Mouse (Mus musculus) adrenal gland, adult 18-20 months (tissue): Measurements from ENCODE around the gene Cnpy3. TPM values are rescaled to one million over a fixed set of nuclear protein-coding genes. Genes with fewer than 3 reads are reported as not detected.

ENCODE experiments used
- DNase-seq, 2 experiments: peaks; one replicate each; pipeline ENCODE4 v3.0.0; 2021 to 2022; ENCODE audit warnings: low spot score in 2 of 2
- total RNA-seq, 2 experiments: library from RNA; stranded (reverse); gene quantifications; 1 replicate in 1 of 2; 2 replicates in 1 of 2; pipeline ENCODE4 v1.2.3; 2021

Gene Cnpy3
- total RNA-seq, 2 experiments from 2014 or later: 44.8 to 55.9 TPM

GRCm38 (mm10) chr17:46724477-46725084, 27.4 kb downstream of the Cnpy3 start:
- no peak for DNase-seq

DNA sequence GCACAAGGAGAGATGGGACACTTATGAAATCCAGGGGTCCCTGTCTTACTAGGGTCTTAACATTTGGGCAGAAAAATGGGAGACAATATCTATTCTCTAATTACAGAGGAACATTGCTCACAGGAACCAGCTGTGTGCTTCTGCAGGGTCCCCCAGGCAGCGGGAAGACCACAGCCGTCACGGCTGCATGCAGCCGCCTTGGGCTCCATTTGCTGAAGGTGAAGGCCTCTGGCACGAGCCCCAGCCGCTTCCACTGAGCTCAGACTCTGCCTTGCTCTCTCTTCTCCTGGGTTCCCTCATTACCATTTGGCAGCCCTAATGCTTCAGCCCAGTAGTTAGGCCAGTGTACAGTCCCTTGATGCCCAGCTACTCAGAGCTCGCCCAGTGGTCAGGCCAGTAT, 30.9 kb downstream of the Cnpy3 start:
- no peak for DNase-seq

DNA sequence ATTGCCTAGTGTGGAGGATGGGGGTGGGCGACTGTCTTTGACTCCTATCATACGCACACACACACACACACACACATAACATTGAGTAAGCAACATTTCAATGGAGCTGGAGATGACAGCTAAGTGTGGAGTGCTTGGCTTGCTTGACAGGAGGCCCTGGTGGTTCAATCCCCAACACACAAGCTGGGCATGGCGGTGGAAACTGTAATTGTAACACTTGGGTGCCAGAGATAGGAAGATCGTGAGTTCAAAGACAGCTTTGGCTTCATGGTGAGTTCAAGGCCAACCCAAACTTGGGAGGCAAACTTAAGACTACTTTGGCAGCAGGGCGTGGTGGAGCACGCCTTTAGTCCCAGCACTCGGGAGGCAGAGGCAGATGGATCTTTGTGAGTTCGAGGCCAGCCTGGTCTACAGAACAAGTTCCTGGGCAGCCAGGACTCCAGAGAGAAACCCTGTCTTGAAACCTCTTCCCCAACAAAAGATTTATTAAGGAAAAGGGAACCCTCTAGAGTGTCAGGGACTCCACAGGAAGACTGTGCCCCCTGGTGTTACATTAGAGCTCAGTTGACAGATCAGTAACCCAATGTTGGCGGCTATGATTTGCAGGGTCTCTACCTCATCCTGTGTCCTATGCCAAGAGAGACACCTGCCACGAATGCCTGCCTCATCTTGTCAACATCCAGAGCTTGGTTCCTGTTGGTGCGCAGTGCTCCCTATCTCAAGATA, 37.1 kb downstream of the Cnpy3 start:
- no peak for DNase-seq

DNA sequence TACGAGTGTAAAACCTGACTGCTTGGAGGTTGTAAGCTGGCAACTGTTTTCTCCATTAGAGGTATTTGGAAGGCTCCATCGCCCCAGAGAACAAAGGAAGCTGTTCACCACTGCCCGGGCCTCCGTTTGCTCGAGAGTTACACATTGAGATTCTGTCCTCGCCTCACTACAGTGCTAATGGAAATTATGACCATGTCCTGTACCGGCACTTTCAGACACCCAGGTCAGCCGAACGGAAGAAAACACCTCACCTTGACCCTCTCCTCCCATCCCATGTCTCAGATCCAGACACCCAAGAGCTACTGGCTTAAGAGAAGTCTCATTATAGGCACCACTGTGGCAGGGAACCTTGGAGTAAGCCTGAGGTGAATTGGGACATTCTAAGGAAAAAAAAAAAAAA, 38.2 kb downstream of the Cnpy3 start:
- no peak for DNase-seq

- no peak for DNase-seq
These were observed 39.6 kb downstream of the Cnpy3 start for GRCm38 (mm10) chr17:46712442-46712841.

- peak; percentile 66 to 71 for DNase-seq
These were observed 40.3 kb downstream of the Cnpy3 start for GRCm38 (mm10) chr17:46711612-46712271.

GRCm38 (mm10) chr17:46710959-46711597, 40.9 kb downstream of the Cnpy3 start, which contains the start of gene Pex6:
Pex6 (plus strand) TSS chr17:46711463.
- peak; percentile 86 for DNase-seq

DNA sequence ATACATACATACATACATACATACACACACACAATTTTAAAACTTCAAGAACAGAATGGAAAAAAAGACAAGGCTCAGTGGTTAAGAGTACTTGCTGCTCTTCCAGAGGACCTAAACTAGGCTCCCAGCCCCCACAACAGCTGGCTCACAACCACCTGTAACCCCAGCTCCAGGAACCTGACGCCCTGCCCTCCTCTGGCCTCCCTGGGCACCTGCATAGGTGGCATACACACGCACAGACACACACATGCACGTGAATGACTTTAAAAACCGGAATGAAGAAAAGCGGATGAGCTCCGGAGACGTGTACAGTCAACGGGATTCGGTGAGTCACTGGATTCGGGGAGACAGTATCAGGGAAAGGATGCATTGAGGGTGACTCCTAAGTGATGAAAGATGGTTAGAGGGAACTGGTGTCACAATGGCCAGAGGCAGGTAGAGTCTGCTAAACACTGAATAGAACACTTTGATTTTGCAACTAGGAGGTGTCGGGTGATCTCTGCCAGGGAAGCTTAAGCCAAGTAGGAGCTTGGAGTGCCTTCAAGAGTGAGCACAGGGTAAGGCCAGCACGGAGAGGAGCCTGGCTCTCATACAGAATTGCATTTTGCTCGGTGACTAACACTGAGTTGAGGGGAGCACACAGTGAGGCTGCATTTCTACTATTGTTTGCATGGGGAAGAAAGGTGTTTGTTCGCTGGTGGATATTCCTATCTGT, 45.5 kb downstream of the Cnpy3 start:
- no peak for DNase-seq

- peak; percentile 90 for DNase-seq
These were observed 46.9 kb downstream of the Cnpy3 start, which contains the start of gene Ppp2r5d for GRCm38 (mm10) chr17:46704887-46705835. Ppp2r5d (minus strand) TSS chr17:46705111.

DNA sequence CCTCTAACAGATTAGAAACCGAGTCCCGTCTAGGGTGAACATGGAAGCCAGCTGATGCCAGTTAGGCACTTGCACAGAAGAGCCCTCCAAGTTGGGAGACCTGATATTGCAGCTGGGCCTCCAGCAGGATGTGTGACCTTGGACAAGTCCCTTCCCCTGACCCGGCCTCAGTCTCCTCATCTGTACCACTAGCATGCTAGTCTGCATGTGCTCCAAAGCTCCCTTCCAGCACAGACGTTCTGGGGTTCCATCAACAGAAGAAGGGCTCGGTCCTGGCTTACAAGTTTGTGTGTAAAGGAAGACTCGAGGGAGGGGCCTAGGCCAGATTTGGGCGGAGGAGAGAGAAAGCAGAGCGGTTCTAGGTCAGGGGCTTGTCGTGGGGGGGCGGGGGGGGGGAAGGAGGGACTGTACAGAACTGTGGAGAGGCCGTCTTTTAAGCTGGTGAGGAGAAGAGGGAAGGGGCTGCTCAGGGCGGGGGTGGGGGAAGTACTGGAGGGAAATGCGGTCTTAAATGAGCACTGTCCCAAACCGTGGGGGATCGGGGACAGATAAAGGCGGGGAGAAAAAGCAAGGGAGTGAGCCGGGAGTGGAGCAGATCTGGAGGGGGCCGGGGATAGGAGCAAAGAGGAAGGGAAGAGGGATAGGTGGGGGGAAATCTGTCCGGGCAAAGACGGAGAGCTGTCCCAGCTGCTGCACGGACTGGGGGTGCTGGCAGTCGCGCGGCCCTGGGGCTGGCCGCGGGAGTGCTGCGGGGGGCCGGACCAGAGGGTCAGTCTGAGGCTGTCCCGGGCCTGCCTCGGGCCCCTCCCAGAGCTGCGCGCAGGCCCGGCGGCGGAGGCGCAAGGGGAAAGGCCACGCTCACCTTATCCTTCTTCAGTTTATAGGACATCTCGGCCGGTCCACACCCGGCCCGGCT, 47.8 kb downstream of the Cnpy3 start:
- no peak for DNase-seq

DNA sequence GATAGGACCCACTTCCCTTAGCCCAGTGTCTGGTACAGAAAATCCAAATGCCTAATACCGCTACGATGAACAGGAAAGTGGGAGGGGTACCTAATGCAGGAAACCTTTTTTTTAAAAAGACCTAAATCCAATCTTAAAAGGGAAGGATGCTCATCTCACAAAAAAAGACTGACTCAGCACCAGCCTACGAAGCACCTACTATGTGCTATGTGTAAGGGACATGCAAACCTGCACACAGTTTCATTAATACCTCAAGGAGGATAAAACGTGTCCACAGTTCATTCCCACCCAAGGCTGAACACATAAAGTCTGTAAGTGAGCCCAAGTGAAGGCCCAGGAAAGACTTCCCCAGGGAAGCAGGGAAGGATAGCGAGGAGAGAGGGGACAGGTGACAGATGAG, 49.5 kb downstream of the Cnpy3 start:
- DNase-seq: no peak

DNA sequence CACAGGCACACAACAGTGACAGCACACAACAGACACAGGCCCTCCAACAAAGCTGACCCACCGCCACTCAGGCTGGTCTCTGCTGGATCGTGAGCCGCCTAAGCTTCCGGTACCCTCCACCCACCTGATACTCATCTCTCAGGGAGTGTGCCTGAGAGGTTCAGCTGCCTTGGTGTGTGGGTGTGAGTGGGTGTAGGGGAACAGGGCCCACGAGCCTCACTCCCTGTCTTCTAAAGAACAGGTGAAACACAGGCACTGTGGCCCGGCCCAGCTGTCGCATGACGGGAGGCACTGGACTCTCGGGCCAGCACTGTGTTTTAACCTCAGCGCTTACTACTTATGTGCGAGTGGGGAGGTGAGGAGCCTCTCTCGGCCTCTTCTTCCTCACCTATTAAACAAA, 49.9 kb downstream of the Cnpy3 start:
- DNase-seq: no peak

DNA sequence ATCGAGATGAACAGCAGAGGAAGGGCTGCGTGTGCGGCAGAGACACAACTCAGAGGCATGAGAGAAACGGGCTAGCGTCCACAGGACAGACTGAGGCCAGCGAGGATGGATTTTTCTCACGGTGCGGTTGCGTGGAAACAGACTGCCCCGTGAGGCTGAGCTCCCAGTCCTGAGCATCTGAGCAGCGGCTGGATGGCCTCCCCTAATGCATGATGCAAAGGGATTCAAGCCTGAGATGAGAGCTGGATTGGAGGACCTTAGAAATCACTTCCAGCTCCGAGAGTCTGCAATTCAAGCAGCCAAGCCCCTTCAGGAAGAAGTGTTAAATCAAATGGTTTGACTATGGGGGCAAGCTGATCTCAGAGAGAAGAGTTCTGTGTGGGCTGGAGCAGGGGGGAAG, 50.5 kb downstream of the Cnpy3 start:
- DNase-seq: no peak

- no peak for DNase-seq
These were observed 52.1 kb downstream of the Cnpy3 start for GRCm38 (mm10) chr17:46699912-46700311.

DNA sequence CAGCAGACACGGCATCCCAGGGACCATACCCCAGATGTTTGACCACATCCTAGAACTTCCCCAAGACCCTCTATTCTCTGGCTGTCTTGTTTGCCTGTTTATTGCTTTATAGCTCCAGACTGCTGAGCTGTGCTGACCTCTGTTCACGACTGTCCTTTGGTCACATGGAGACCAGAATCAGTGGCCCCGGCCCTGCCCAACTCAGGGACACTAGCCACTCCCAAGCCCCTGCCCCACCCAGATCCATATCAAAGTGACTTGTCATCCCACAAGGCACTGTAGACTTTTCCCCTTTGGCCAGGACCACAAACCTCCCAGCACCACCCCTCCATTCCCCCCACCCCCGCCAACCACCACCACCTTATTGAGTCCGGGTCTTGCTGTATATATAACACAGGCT, 52.8 kb downstream of the Cnpy3 start:
- DNase-seq: no peak

DNA sequence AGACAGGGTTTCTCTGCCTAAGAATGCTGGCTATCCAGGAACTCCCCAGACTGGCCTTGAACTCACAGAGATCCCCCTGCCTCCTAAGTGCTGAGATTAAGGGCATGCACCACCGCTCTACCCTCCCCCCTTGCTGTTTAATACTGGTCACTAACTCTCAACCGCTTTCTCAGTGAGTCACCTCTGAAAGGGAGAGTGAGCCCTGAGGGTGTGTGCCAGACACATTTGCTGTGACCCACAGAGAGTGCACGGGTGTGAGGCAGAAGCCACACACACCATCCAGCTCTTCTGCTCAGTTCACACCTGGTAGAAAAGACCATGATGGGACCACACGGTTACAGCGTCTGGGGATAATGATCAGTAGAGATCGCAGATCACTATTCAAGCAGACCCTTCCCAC, 53.5 kb downstream of the Cnpy3 start:
- DNase-seq: no peak

GRCm38 (mm10) chr17:46694517-46695063, 57.4 kb downstream of the Cnpy3 start:
- no peak for DNase-seq

DNA sequence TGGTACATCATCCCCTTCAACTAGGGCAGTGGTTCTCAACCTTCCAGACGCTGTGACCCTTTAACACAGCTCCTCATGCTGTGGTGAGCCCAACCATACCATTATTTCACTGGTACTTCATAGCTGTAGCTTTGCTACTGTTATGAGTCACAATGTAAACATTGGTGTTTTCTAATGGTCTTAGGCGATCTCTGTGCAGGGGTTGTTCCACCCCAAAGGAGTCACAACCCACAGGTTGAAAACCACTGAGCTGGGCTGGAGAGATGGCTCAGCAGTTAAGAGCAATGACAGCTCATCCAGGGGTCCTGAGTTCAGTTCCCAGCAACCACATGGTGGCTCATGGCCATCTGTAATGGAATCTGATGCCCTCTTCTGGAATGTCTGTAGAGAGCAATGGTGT, 60.6 kb downstream of the Cnpy3 start:
- no peak for DNase-seq

DNA sequence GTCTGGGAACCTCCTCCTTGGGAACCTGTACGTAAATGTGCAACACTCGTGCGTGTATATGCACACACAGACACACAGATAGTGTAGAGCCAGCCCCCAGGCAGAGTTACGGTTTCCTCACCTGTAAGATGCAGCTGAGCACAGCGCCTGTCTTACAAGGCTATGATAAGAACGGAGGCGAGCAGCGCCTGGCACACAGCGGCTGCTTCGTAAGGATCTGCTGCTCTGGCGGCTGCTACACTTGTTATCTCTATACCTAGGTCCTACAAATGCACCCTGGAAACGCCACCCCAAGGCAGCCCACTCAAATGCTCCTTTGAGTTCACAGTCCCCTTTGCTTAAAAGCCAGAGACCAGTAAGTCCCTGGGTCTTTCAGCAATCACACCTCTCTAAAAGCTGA, 61.3 kb downstream of the Cnpy3 start:
- DNase-seq: no peak
